Mouse (Mus musculus) gastrocnemius, adult 8-10 months (tissue): ENCODE results near the gene Bnc1. TPM values are rescaled to one million over a fixed set of nuclear protein-coding genes. Genes with fewer than 3 reads are reported as not detected.

Experiments
- total RNA-seq, 4 experiments: library from RNA; stranded (reverse); gene quantifications; 2 replicates each; pipeline ENCODE4 v1.2.4; 2022

The Bnc1 gene
- total RNA-seq, 4 experiments from 2014 or later: not detected

Other genes starting within 250 kb of the Bnc1 start
- 10 to 100 TPM; 23.0 to 26.0 (median 24.4) TPM for gene Ramac, start 229.4 kb downstream of the Bnc1 start, total RNA-seq
- 10 to 100 TPM; 20.4 to 26.0 (median 23.4) TPM for gene 3110040N11Rik, start 202.8 kb downstream of the Bnc1 start, total RNA-seq
- 100 to 1,000 TPM; 148 to 159 (median 152) TPM for gene Btbd1, start 162.9 kb downstream of the Bnc1 start, total RNA-seq
- not detected for gene Gm10160, start 136.5 kb downstream of the Bnc1 start, total RNA-seq
- gene Tm6sf1, start 133.3 kb downstream of the Bnc1 start, total RNA-seq: 1 to 10 TPM; 3.5 to 5.0 (median 4.4) TPM
- gene Hdgfl3, start 57.8 kb downstream of the Bnc1 start, total RNA-seq: 1 to 10 TPM in 3 of 4 experiments, under 1 TPM in 1; 0.99 to 1.5 (median 1.5) TPM
- gene Sh3gl3, start 181.5 kb upstream of the Bnc1 start, total RNA-seq: under 1 TPM in 2 of 4 experiments, not detected in 2; 0.27 to 0.82 TPM